Mouse (Mus musculus) small intestine, adult 2 months (tissue): ENCODE results near the gene Gm10271.

Experiments used
- CTCF ChIP-seq: fragments of 200-500 bp; IDR thresholded peaks from 2 replicates; pipeline ENCODE4 v1.5.1; 2012; ENCODE audit warnings: low read depth, mild to moderate bottlenecking, control low read depth, inconsistent platforms, low read length, moderate library complexity, mixed read lengths; ENCODE audit not compliant: insufficient replicate concordance, insufficient read length; ENCODE audit errors: extremely low read depth
- POLR2A ChIP-seq: fragments of 200-500 bp; IDR thresholded peaks from 2 replicates; pipeline ENCODE4 v1.6.1; 2012; ENCODE audit warnings: low read depth, mild to moderate bottlenecking, control low read depth, inconsistent platforms, low read length, moderate library complexity

DNA sequence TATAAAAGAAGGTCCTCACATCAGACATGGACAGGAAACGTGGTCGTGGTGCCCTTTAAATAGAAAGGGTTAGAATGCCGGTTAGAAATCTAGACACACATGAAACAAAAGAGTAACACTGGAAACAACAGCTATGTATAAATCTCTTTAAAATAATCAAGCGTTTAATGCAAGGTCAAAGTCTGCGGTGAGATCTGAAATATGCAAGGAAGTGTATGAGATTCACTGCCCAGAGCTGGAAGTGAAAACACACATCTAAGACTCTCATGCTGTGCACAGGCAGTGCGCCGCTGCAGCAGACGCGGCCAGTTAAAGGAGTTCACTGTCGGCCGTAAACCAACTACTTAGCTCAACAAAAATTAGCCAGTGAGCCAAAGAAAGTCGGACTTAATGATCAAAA is 37.4 kb downstream of the Gm10271 start:
- TF ChIP-seq POLR2A (no peak), CTCF (no peak)
